Mouse (Mus musculus) heart, embryonic 13.5 days (tissue): ENCODE measurements around the gene Gm20814. TPM values are rescaled to one million over a fixed set of nuclear protein-coding genes. Genes with fewer than 3 reads are reported as not detected.
"Not testable (repeated sequence)": the region's sequence is repeated elsewhere in the genome, so short reads cannot be mapped to it uniquely, and the experiment has no call there.

Experiments
- ATAC-seq: fragments of 200-750 bp; cut with Nextera tagmentation; 2 replicates; pipeline ENCODE4 v1.8.0; 2017; ENCODE audit warnings: moderate TSS enrichment; ENCODE audit not compliant: insufficient number of reproducible peaks, low FRiP score, low TSS enrichment; ENCODE audit errors: extremely low read depth
- H3K27ac ChIP-seq: fragments of 300-500 bp; sonication (generic); replicated peaks from 2 replicates; pipeline ENCODE4 v1.5.1; 2015; ENCODE audit warnings: moderate library complexity, mild to moderate bottlenecking, inconsistent platforms
- H3K27me3 ChIP-seq: fragments of 300-500 bp; sonication (generic); replicated peaks from 2 replicates; pipeline ENCODE4 v1.6.1; 2015; ENCODE audit warnings: mild to moderate bottlenecking, inconsistent platforms
- H3K36me3 ChIP-seq: fragments of 300-500 bp; sonication (generic); 2 replicates; pipeline ENCODE4 v1.6.1; 2015; ENCODE audit warnings: mild to moderate bottlenecking, inconsistent platforms
- H3K4me1 ChIP-seq: fragments of 300-500 bp; sonication (generic); 2 replicates; pipeline ENCODE4 v1.6.1; 2015; ENCODE audit warnings: inconsistent platforms
- H3K4me2 ChIP-seq: fragments of 300-500 bp; sonication (generic); 2 replicates; pipeline ENCODE4 v1.6.1; 2015; ENCODE audit warnings: inconsistent platforms, mild to moderate bottlenecking, moderate library complexity
- H3K4me3 ChIP-seq: fragments of 300-500 bp; sonication (generic); 2 replicates; pipeline ENCODE4 v1.5.1; 2015; ENCODE audit warnings: moderate library complexity, mild to moderate bottlenecking, inconsistent platforms
- H3K9ac ChIP-seq: fragments of 300-500 bp; sonication (generic); 2 replicates; pipeline ENCODE4 v1.6.1; 2015; ENCODE audit warnings: inconsistent platforms, mild to moderate bottlenecking, moderate library complexity
- H3K9me3 ChIP-seq: fragments of 300-500 bp; sonication (generic); 2 replicates; pipeline ENCODE4 v1.6.1; 2016; ENCODE audit warnings: inconsistent platforms
- WGBS: fragments of 180-500 bp; shearing (Covaris S2); methylation state at CpG from one replicate; pipeline ENCODE4 v1.1.7; 2015; ENCODE audit warnings: mixed read lengths; 5-methylcytosine and 5-hydroxymethylcytosine counted together
- polyA plus RNA-seq: library from polyadenylated mRNA; unstranded; fragments of >200 nt; fragmentation: Nextera tagmentation; extraction: Ambion mirVana; gene quantifications from 2 replicates; pipeline ENCODE4 v1.2.1, GENCODE M21; 2015

Gene Gm20814
- polyA plus RNA-seq: not detected in 2 replicates

DNA sequence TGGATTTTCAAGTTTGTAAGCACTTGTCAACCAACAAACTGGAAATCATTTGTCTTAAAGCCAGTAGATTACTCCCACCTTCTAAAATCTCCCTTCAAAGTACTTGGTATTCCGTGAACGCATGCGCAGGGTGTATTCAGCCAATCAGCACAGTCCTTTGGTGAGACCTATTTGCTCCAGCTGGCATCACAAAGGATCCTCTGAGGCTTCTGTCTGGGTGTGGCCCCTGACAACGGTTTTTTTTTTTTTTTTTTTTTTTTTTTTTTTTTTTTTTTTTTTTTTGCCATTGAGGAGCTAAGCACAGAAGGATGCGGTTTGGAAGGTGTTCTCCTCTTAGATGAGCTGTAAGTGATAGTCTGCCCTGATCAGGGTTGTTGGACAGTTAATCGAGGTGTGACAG lies at the start of gene Gm20814:
TSS of gene Gm20814 (plus strand) at position 301 of the 400 bp plus-strand sequence.
- not testable (repeated sequence) for H3K27me3 ChIP-seq, H3K36me3 ChIP-seq, H3K4me2 ChIP-seq, ATAC-seq, H3K9me3 ChIP-seq, H3K27ac ChIP-seq, H3K9ac ChIP-seq, H3K4me1 ChIP-seq, H3K4me3 ChIP-seq
- WGBS: no CpG with 5 or more reads among the region's 6 CpGs
